Mouse (Mus musculus): ENCODE measurements around the gene Add3.
A peak's percentile ranks its signal among the peaks of the same experiment; 100 is the strongest.
"Not testable (repeated sequence)": the region's sequence is repeated elsewhere in the genome, so short reads cannot be mapped to it uniquely, and the experiment has no call there.

The Add3 gene

DNA sequence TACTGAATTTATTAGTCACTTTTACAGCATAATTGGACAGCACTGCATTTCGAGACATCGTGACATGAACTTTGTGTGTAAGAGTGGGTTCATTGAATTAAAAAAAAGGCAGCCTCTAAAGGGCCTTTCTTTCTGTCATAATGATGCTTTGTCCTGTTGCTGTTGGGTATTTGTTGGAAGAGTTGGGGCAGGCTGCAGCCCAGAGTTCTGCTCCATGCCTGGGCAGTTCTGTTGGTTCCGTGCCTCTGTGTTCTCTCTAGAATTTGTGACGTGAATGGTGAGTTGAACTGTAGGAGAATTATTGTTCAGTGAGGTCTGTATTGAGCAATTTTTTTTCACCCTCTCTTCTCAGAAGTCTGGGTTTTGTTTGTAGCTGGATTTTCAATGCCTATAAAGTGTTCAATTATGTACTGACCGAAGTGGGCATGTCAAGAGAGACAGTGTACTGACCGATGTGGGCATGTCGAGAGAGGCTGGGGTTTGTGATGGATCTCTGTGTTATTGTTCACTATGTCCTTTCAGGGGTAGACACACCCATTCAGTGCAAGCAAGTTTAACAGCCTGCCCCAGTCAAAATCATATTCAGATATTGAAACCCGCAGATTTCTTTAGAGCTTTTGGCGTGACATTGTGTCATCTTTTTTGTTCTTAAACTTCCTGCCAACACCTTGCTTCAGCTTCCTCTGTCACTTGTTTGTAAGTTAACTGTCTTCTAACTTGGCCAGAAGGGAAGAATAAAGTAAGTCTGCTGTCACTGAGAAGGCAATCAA, 54.7 kb downstream of the Add3 start:
- DNase-seq = peak in 1 of 2 experiments; percentile 49

DNA sequence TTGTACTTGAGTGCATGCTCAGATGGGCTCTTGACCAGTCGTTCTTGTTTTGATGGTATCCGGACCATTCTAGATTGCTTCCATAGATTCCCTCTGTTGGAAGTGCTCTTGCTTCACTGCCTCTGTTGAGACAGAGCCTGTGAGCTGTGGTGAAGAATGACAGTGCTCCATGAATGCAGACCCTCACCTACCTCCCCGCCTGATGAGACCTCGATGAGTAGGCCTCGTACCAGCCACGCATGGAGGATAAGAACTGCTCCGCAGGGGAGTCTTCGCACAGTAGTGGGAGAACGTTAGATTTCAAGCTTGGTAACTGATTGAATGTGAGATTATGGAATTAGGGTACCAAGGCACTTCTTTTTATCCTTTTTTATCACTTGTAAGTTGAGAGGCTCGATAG, 56.7 kb downstream of the Add3 start:
- DNase-seq = no peak

DNA sequence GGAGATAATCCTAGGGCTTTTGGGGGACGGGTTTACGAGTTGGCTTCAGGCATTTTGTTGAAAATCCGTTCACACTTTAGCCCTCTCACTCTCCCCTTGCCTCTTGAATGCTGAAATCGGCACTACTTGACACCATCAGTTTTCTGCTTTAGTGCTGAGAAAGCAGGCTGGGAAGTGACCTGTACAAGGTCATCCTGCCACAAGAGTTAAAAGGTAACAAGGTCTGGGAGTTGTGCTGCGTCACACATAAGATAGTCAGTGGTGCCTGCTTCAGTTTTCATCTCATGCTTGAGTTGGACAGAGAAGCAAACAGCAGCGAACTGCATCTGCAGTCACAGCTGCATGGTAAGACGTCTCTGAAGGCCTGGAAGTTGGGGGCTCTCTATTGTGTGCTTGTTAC, 57.5 kb downstream of the Add3 start:
- DNase-seq = no peak

DNA sequence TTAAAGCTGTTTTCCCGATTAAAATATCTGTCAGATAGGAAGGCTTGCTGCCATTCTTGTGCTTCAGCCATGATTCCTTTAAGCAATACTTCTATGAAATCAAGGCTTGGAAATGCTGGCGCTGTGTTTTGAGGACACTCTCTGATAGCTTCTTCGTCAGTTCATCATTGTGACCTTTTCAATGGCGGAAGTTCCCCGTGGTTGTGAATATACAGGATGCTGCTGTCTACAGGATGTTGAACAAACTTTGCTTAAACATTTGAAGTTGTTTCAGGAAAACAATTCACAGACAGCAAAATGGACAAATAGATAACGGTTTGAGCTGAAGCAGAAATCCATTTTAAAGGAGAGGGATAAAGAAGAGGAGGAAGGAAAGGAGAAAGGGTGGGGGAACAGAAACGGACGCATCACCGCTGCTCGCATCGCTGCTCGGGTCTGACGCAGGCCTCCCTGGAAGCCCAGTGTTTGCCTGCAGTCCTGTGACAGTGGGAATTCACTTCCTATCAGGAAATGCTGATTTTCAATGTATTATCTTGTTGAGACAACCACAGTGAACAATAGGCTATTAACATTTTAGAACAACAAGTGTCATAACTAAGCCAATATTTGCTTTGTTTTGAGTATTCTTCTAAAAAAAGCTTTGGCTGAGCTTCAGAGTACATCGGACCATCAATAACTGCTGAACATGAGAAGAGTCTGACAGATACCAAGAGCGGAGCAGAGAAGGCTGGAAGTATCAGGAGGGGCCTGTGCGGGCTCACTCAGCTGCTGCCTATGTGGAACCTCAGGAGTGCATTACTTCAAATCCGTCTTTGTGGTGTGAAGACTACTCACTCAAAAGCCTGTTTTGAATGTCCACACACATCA, 58.7 kb downstream of the Add3 start:
- DNase-seq = peak in 1 of 2 experiments; percentile 48

DNA sequence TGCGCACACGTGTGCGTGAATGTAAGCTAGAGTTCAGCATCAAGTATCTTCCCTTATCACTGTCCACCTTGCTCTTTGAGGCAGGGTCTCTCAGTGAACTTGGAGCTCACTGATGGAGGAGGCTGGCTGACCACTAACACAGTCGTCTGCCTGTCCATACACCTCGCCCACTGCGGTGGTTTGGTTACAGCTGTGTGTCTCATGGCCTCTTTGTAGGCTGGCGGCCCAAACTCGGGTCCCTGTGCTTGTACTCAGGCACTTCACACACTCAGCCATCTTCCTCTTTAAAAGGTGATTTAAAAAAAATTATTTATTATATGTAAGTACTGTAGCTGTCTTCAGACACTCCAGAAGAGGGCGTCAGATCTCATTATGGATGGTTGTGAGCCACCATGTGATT, 59.5 kb downstream of the Add3 start:
- DNase-seq = no peak

DNA sequence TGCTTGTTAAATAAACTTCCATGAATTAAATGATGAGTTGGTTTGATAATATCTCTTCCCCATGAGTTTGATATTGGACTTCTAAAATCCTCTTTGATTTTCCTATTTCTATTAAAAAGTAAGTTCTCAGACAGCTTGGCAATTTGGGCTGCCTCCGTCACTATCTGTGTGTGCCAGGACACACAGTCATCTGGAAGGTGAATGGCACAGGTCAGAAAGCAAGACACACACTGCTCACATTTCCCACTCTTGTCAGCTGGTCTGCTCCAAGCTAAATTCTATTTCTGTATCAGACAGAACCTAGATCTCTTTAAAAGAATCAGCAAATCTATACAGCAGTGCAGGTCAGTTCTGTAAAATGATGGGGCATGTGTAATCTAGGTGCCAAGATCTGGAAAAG, 61.9 kb downstream of the Add3 start:
- DNase-seq = peak in 1 of 2 experiments; percentile 1

DNA sequence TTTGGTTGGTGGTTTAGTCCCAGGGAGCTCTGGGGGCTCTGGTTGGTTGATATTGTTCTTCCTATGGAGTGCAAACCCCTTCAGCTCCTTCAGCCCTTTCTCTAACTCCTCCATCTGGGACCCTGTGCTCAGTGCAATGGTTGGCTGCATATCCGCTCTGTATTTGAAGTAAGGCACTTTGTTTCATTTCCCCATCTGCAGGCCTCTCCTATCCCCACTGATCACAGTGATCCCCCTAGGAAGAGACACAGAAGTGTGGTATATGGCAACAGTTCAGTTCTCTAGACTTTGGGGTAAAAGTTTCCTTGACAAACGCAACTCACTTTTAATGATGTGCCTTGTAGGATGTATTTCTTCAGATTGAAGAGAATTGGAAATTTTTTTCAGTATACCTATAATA, 66.7 kb downstream of the Add3 start:
- no peak for DNase-seq

DNA sequence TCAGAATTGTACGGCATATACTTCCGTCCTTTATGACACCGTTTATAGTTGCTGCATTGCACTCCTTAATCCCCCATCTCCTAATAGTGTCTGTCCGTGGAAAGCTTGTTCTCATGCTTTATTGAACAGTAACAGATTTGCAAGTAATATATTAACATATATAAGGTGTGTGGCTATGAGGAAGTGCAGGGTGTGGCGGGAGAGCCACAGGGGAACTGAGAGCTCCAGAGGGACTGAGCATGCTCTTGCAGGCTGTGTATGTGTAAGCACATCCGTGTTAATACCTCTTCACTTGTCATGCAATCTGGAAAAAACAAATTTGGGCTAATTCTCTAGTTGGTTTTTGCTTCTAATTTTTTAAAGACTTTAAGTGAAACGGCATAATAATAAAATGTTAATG, 68.6 kb downstream of the Add3 start:
- no peak for DNase-seq

DNA sequence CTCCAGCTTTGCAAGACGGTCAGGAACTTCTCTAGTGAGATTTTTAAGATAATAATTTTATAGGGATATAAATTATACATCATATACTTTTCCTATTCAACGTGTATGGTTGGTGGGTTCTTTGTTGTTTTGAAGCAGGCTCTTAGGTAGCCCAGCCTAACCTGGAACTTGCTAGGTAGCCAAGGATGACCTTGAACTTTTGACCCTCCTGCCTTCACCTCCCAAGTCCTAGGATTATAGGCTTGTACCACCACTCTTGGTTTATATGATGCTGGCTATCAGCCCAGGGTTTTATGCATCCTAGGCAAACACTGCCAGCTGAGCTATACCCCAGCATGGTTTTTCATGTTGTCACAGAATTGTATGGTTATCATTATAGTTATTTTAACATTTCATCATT, 70.0 kb downstream of the Add3 start:
- no peak for DNase-seq

DNA sequence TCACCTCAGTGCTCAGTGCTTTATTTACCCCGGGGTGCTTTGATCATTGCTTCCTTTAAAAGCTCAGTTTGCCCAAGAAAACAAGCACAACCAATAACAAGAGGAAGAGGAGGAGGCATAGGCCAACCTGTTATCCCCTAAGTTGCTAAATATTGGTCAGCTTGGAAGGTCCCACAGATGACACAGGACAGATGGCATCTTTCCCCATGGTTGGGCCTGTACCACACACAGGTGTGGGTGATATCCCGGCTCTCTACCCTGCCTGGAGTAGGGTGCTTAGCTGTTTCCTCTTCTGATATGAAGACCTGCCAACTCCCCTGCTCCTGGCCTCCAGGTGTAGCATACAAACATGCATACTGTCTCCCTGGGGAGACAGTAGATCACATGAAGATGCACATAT, 75.1 kb downstream of the Add3 start:
- no peak for DNase-seq

DNA sequence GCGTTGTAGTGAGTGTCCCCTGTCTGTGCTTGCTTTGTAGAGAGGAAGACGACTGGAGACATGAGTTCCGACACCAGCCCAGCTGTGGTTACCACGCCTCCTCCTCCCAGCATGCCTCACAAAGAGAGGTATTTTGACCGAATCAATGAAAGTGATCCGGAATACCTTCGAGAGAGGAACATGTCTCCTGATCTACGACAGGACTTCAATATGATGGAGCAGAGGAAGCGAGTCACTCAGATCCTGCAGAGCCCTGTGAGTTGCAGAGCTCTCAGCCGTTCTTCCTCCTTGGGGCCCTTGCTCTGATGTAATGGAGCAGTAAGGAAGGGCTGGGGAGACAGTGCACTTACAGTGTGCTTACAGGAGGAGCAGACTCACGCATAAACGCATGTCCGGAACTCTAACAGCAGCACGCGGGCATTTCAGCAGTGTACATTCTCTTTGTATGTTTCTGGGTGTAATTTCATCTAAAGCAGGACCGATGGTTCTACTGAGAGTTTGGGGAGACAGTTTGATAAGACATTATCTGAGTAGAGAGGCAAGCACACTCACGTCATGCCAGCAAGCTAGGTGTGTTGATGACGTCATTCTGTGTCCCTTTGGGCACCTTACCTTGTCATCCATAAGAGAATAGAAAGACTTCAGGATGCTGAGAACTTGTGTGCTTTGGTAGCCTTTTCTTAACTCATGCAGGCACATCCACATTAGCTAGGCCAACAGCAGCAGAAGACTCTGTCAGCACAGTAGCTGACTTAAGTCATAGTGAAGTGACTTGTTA, 76.7 kb downstream of the Add3 start:
- no peak for DNase-seq

DNA sequence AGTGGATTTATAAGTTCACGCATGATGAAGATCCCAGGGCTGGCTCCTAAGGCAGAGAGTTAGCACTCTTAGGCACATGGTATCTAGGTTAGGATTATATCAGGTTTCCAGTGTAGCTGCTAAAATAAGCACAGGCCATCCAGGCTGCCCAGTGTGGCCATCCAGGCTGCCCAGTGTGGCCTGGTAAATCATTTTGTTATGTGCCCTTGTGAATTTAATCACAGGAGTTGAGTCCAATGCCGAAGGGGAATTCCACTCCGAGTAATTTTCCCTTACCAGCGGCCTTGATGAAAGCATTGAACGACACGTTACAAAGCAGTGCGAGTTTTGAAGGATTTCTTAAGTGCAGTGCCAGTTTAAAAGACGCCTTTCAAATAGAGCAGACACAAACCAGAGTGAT, 77.6 kb downstream of the Add3 start:
- no peak for DNase-seq

DNA sequence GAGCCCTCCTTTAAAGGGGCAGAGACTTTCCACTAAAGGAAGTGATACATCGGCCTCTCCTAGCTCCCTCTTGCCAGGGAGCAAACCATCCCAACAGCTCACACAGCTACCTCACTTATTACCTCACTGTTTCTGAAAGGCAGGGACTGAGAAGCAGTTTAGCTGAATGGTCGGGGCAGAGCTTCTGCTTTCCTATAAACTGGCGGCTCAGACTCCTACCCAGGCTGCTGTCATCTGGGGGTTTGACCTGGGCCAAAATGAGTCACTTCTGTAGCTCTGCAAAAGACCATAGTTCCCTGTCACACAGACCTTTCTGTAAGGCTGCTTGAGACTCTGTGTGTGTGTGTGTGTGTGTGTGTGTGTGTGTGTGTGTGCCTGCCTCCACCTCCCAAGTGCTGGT, 79.1 kb downstream of the Add3 start:
- DNase-seq = no peak

DNA sequence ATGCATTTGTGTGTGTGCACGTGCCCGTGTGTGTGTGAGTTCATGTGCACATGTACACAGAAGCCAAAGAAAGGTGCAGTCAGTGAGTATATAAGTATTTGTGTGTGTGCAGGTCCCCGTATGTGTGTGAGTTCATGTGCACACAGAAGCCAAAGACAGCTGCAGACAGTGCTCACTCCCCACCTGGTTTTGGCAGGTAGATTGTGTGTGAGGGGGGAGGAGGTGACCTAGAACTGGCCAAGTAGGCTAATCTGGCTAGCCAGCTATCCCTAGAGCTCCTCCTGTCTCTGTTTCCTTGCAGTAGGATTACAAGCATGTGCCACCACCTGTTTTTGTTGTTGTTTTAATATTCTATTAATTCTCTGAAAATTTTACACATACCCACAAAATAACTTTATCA, 80.9 kb downstream of the Add3 start:
- no peak for DNase-seq

DNA sequence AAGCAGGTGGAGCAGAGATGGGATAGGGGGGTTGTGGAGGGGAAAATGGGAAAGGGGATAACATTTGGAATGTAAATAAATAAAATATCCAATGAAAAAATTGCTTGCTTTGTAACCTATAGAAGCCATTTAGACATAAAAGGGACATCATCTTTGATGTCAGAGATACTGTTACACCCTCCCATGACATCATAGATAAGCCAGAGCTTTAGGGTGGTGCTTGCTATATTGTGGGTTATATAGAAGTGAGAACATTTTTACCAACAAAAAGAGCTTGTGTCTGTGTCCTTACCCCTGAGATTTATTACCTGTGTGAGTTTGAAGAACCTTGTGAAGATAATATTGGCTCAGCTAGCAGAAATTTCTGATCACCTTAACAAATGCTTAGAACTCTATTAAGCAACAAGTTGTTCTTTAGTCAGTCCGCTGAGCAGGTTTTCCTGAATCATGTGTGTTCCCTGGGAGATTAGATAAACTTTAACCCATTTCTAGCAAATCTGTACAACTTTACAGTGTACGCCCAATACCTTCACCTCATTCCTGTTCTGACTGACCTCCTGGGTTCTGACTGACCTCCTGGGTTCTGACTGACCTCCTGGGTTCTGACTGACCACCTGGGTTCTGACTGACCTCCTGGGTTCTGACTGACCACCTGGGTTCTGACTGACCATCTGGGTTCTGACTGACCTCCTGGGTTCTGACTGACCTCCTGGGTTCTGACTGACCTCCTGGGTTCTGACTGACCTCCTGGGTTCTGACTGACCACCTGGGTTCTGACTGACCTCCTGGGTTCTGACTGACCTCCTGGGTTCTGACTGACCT, 85.2 kb downstream of the Add3 start:
- not testable (repeated sequence) for DNase-seq

DNA sequence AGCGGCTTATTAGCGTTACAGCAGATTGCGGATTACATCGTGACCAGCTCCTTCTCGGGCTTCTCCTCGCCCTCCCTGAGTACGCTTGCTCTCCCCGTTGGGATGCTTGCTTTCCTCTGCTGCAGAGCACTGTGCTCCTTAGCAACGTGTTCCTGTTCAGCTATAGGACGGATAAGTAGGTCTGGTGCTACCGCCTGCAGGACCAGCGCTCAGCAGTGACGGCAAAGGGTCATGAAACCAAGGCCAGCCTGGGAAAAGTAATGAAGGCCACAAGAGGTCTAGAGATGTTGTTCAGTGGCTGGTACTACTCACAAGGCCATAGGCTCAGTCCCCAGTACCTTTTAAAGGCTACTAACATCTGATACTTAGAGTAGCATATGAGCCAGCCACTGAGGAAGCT, 86.4 kb downstream of the Add3 start:
- no peak for DNase-seq

DNA sequence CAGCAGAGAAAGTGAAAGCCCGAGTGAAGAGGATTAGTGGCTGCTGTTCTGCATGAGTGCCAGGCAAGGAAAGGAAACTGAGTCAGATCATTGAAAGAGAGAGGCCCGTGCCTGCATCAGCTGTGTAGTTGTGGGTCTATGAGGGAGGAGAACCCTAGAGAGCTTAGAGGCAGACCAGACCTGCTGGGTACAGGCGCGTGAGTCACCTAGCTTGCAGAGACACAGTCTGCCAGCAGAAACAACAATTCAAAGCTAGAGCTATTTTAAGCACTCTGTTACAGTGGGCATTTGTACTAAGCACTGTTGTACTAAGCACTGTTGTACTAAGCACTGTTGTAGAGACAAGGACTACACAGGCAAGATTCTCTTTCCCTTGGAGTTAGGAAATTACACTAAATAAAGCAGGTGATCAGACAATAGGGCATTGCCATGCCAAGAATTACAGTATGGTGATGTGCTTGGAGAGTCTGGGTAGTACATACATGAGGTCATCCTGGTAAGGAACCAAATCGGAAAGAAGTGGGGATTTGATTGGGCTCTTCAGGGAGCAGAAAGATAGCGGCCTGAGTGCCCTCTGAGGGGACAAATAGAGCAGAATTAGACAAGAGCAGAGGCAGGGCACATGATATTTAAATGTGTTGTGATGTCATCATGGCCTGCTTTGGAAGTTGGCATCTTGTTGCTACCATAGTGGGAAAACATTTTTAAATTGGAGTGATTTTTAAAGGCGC, 88.0 kb downstream of the Add3 start:
- DNase-seq = no peak

DNA sequence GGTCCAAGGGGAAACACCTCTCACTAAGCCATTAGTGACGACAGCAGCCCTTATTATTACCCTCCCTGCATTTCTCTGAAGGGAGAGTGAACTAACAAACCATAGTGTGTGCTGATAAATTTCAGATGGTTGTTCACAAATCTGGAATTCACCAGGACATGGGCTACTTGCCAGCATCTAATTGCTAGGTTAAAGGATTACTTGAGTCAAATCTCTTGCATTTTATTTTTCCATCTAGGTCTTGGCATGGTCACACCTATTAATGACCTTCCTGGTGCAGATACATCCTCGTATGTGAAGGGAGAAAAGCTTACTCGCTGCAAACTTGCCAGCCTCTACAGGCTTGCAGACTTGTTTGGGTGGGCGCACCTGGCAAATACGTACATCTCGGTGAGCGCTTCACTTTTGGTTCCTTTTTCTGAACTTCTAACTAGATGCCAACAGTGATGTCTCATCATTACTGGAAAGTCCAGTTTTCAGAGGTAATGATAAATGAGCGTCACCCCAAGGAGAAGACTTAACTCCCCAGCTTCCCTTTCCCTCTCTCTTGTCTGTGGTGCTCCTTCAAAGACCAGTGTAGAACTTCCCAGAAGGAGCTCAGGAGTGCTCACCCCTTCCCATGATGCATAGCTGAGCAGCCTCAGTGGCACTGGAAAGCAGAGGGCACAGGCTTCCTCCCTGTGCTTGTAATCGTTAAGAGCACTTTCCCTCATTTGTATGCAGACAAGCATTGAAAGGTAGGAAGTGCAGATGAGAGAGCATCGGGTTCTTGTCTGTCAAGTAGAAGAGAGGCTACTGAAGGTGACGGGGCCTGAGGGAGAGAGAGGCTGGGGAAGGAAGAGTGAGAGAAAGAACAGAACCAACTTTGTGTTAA, 90.9 kb downstream of the Add3 start:
- no peak for DNase-seq

DNA sequence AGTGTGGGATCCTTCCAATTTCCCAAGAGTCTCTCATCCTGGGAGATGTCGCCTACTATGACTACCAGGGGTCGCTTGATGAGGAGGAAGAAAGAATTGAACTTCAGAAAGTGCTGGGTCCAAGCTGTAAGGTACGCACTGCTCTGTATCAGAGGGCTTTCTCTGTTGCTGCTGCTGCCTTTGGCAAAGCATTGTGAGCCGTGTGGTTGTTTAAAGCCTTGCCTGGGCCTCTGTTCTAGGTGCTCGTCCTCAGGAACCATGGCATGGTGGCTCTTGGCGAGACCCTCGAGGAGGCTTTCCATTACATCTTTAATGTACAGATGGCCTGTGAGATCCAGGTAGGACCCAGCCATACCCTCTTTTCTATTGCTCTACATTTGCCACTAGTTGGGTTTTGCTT, 93.3 kb downstream of the Add3 start:
- DNase-seq = no peak

DNA sequence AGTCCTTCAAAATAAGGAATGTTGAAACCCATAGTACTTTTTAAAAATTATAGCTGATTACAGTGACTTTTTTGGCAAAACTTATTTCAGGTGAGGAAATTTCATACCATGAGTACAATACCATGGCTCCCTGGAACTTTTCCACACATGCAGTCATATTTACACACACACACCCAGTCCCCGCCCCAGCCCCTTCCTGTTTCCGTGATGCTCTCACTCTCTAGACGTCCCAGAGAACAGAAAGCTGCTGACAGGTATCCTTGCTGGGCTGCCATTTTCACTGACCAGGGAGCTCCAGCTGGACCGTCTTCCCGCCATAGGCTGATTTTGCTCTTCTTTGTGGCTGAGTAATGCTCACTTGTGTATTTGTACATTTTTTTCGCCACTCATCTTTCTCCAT, 101.6 kb downstream of the Add3 start:
- peak in 1 of 2 experiments; percentile 20 for DNase-seq

DNA sequence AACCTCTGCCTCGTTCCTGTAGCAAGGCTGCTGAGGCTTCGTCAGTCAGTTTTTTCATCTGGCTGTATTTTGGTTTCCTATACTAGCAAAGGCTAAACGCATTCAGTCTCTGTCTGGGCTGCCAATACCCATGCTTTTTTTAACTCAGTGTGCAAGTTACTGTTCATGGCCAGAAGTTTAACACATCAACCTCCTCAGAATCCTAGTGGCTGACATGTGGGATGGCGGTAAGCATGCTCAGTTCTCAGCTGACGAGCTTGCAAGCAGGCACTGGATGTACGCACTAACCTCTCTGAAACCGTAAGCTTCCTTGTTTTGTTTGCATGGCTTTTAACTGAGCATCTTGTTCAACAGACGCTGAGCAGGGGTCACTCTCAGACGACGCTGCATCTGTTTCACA, 103.7 kb downstream of the Add3 start:
- DNase-seq = no peak
